Mouse (Mus musculus) stomach, embryonic 15.5 days (tissue): Measurements from ENCODE around the gene Krt20. TPM values are rescaled to one million over a fixed set of nuclear protein-coding genes. Genes with fewer than 3 reads are reported as not detected.

Source experiments
- polyA plus RNA-seq: library from polyadenylated mRNA; unstranded; fragments of >200 nt; fragmentation: Nextera tagmentation; extraction: Ambion mirVana; gene quantifications from 2 replicates; pipeline ENCODE4 v1.2.1, GENCODE M21; 2015

Gene Krt20
- polyA plus RNA-seq, 1 experiment from 2014 or later, result 17.1 TPM

Other genes starting within 250 kb of the Krt20 start
- 202 and 210 TPM in 2 replicates for gene Smarce1, start 207.1 kb downstream of the Krt20 start, polyA plus RNA-seq
- gene Krt222, start 194.1 kb downstream of the Krt20 start, polyA plus RNA-seq, result 0.17 and 0.31 TPM in 2 replicates
- not detected in 2 replicates for gene Krt24, start 152.9 kb downstream of the Krt20 start, polyA plus RNA-seq
- 0.06 TPM in 1 of 2 replicates, not detected in the other for gene Krt25, start 115.2 kb downstream of the Krt20 start, polyA plus RNA-seq
- gene Krt26, start 100.2 kb downstream of the Krt20 start, polyA plus RNA-seq, result 0.06 TPM in 1 of 2 replicates, not detected in the other
- gene Krt27, start 87.0 kb downstream of the Krt20 start, polyA plus RNA-seq, result not detected in 2 replicates
- gene Krt28, start 63.2 kb downstream of the Krt20 start, polyA plus RNA-seq, result 0.08 TPM in 2 replicates
- gene Krt10, start 48.8 kb downstream of the Krt20 start, polyA plus RNA-seq, result 22.2 and 24.5 TPM in 2 replicates
- 0.09 TPM in 1 of 2 replicates, not detected in the other for gene Krt12, start 15.9 kb downstream of the Krt20 start, polyA plus RNA-seq
- 33.1 and 41.9 TPM in 2 replicates for gene Krt23, start 55.0 kb upstream of the Krt20 start, polyA plus RNA-seq
- gene Krt39, start 83.2 kb upstream of the Krt20 start, polyA plus RNA-seq, result not detected in 2 replicates
- gene Krt40, start 105.0 kb upstream of the Krt20 start, polyA plus RNA-seq, result not detected in 2 replicates
- not detected in 2 replicates for gene Krtap3-3, start 112.7 kb upstream of the Krt20 start, polyA plus RNA-seq
- gene Krtap3-2, start 118.7 kb upstream of the Krt20 start, polyA plus RNA-seq, result not detected in 2 replicates
- not detected in 2 replicates for gene Gm11939, start 121.3 kb upstream of the Krt20 start, polyA plus RNA-seq
- gene Krtap3-1, start 128.5 kb upstream of the Krt20 start, polyA plus RNA-seq, result not detected in 2 replicates
- gene Krtap1-5, start 142.9 kb upstream of the Krt20 start, polyA plus RNA-seq, result not detected in 2 replicates
- gene Krtap1-4, start 145.5 kb upstream of the Krt20 start, polyA plus RNA-seq, result not detected in 2 replicates
- gene Krtap1-3, start 153.2 kb upstream of the Krt20 start, polyA plus RNA-seq, result not detected in 2 replicates
- not detected in 2 replicates for gene Krtap9-3, start 160.0 kb upstream of the Krt20 start, polyA plus RNA-seq
- gene Gm11938, start 165.2 kb upstream of the Krt20 start, polyA plus RNA-seq, result not detected in 2 replicates
- not detected in 2 replicates for gene Gm11937, start 172.0 kb upstream of the Krt20 start, polyA plus RNA-seq
- gene Krtap2-4, start 176.7 kb upstream of the Krt20 start, polyA plus RNA-seq, result not detected in 2 replicates
- not detected in 2 replicates for gene Gm11562, start 182.3 kb upstream of the Krt20 start, polyA plus RNA-seq
- not detected in 2 replicates for gene Krtap4-1, start 190.1 kb upstream of the Krt20 start, polyA plus RNA-seq
- gene Krtap4-2, start 196.9 kb upstream of the Krt20 start, polyA plus RNA-seq, result not detected in 2 replicates
- gene Krtap4-7, start 205.9 kb upstream of the Krt20 start, polyA plus RNA-seq, result not detected in 2 replicates
- not detected in 2 replicates for gene Gm11555, start 212.1 kb upstream of the Krt20 start, polyA plus RNA-seq
- gene Gm11563, start 220.8 kb upstream of the Krt20 start, polyA plus RNA-seq, result not detected in 2 replicates
- gene Krtap4-6, start 227.8 kb upstream of the Krt20 start, polyA plus RNA-seq, result not detected in 2 replicates